33 mouse cellular contexts compared by ENCODE assay signal in the genomic region with DNA sequence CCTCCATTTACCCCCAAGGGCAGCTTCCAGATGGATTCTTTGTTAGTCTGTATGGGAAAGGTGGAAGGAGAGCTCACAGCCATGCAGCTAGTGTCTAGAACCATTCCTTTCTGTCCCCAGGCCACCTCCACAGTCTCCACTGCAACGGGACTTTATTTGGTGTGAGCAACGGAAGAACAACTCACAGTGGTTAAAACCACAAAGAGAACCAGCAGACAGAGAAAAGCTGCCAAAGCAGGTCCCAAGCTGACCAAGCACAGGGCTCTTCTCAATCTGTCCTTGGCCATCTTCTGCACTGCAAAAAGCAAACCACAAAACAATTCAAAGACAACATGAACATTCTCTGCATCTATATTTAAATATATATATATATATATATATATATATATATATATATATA.
"Had no signal": no experiment of that assay in that cellular context is flagged by ENCODE, and none has a peak within 500 bp of the region (broad histone marks: within the 10 kb centered on the region; RNA-seq: fewer than 3 reads in every experiment).

No protein-coding gene starts in this region.

- H3K9me3 ChIP-seq: limb, embryonic 10.5 days; limb, embryonic 12.5 days; limb, embryonic 13.5 days; limb, embryonic 15.5 days; liver, embryonic 12.5 days; liver, embryonic 13.5 days; liver, embryonic 15.5 days; lung, embryonic 15.5 days; megakaryocyte, embryonic 14.5 days; midbrain, embryonic 10.5 days; midbrain, embryonic 12.5 days; midbrain, embryonic 13.5 days; midbrain, embryonic 15.5 days; neural tube, embryonic 12.5 days; neural tube, embryonic 13.5 days had no signal

- H3K4me2 ChIP-seq: limb, embryonic 12.5 days; limb, embryonic 13.5 days; limb, embryonic 15.5 days; liver, embryonic 11.5 days; liver, embryonic 12.5 days; liver, embryonic 13.5 days; liver, embryonic 15.5 days; lung, embryonic 14.5 days; lung, embryonic 15.5 days; midbrain, embryonic 11.5 days; midbrain, embryonic 12.5 days; midbrain, embryonic 13.5 days; midbrain, embryonic 15.5 days; neural tube, embryonic 12.5 days; neural tube, embryonic 13.5 days had no signal

- H3K36me3 ChIP-seq: limb, embryonic 10.5 days; limb, embryonic 12.5 days; limb, embryonic 13.5 days; limb, embryonic 15.5 days; liver, embryonic 12.5 days; liver, embryonic 13.5 days; liver, embryonic 15.5 days; lung, embryonic 15.5 days; midbrain, embryonic 10.5 days; midbrain, embryonic 12.5 days; midbrain, embryonic 13.5 days; midbrain, embryonic 15.5 days; neural tube, embryonic 12.5 days; neural tube, embryonic 13.5 days had no signal

- ATAC-seq: liver, embryonic 12.5 days; liver, postnatal 0 days; lung, postnatal 0 days; midbrain, embryonic 13.5 days; midbrain, embryonic 15.5 days; midbrain, embryonic 16.5 days had no signal

- H3K27me3 ChIP-seq: limb, embryonic 12.5 days; limb, embryonic 13.5 days; limb, embryonic 15.5 days; liver, embryonic 12.5 days; liver, embryonic 13.5 days; liver, embryonic 15.5 days; lung, embryonic 15.5 days; midbrain, embryonic 12.5 days; midbrain, embryonic 13.5 days; midbrain, embryonic 15.5 days; neural tube, embryonic 12.5 days; neural tube, embryonic 13.5 days had no signal

- H3K27ac ChIP-seq: limb, embryonic 10.5 days; limb, embryonic 12.5 days; limb, embryonic 13.5 days; limb, embryonic 15.5 days; liver, embryonic 12.5 days; liver, embryonic 13.5 days; liver, embryonic 14.5 days; liver, embryonic 15.5 days; lung, embryonic 15.5 days; macrophage; midbrain, embryonic 10.5 days; midbrain, embryonic 12.5 days; midbrain, embryonic 13.5 days; midbrain, embryonic 15.5 days; neural tube, embryonic 12.5 days; neural tube, embryonic 13.5 days had no signal

- H3K4me1 ChIP-seq: limb, embryonic 10.5 days; limb, embryonic 12.5 days; limb, embryonic 13.5 days; limb, embryonic 15.5 days; liver, embryonic 12.5 days; liver, embryonic 13.5 days; liver, embryonic 15.5 days; lung, embryonic 15.5 days; midbrain, embryonic 10.5 days; midbrain, embryonic 12.5 days; midbrain, embryonic 13.5 days; midbrain, embryonic 15.5 days; neural tube, embryonic 12.5 days; neural tube, embryonic 13.5 days had no signal

- H3K4me3 ChIP-seq: limb, embryonic 10.5 days; limb, embryonic 12.5 days; limb, embryonic 13.5 days; limb, embryonic 15.5 days; liver, embryonic 12.5 days; liver, embryonic 13.5 days; liver, embryonic 15.5 days; lung, embryonic 15.5 days; megakaryocyte, embryonic 14.5 days; midbrain, embryonic 10.5 days; midbrain, embryonic 12.5 days; midbrain, embryonic 13.5 days; midbrain, embryonic 15.5 days; myocyte; neural tube, embryonic 12.5 days; neural tube, embryonic 13.5 days had no signal

- H3K9ac ChIP-seq: limb, embryonic 12.5 days; limb, embryonic 13.5 days; limb, embryonic 15.5 days; liver, embryonic 12.5 days; liver, embryonic 13.5 days; liver, embryonic 14.5 days; liver, embryonic 15.5 days; liver, postnatal 0 days; lung, embryonic 14.5 days; lung, embryonic 15.5 days; midbrain, embryonic 12.5 days; midbrain, embryonic 13.5 days; midbrain, embryonic 15.5 days; neural tube, embryonic 12.5 days; neural tube, embryonic 13.5 days had no signal

- DNase-seq: left cerebral cortex, postnatal 4 days; liver; liver, embryonic 13.5 days; liver, postnatal 0 days; lung, adult 18-20 months; lung, adult 2 months; lung, embryonic 14.5 days; lung, postnatal 10 days; lung, postnatal 14 days; lung, postnatal 36 days; lung, postnatal 4 days; midbrain, embryonic 14.5 days had no signal
